Mouse (Mus musculus) cerebellum, adult 2 months (tissue): ENCODE data around the gene Rptn.

Experiments
- CTCF ChIP-seq: fragments of 200-500 bp; IDR thresholded peaks from 2 replicates; pipeline ENCODE4 v1.5.1; 2011; ENCODE audit warnings: low read depth, mild to moderate bottlenecking, control low read depth, low read length, moderate library complexity, borderline replicate concordance; ENCODE audit not compliant: insufficient read depth
- POLR2A ChIP-seq: fragments of 200-500 bp; IDR thresholded peaks from 2 replicates; pipeline ENCODE4 v1.6.1; 2011; ENCODE audit warnings: low read length, control low read depth, borderline replicate concordance; ENCODE audit not compliant: insufficient read depth

- TF ChIP-seq CTCF, result no peak
- TF ChIP-seq POLR2A, result no peak
Observed at GRCm38 (mm10) chr3:93446128-93446755, 52.7 kb downstream of the Rptn start.
